Mouse (Mus musculus) urinary bladder, postnatal 36 days (tissue): Measurements from ENCODE around the gene Hjurp.

Experiments
- DNase-seq, 2 experiments: peaks; one replicate each; pipeline ENCODE4 v3.0.0; 2022; ENCODE audit warnings: low spot score in 2 of 2, mixed read lengths in 1 of 2

The Hjurp gene

DNA sequence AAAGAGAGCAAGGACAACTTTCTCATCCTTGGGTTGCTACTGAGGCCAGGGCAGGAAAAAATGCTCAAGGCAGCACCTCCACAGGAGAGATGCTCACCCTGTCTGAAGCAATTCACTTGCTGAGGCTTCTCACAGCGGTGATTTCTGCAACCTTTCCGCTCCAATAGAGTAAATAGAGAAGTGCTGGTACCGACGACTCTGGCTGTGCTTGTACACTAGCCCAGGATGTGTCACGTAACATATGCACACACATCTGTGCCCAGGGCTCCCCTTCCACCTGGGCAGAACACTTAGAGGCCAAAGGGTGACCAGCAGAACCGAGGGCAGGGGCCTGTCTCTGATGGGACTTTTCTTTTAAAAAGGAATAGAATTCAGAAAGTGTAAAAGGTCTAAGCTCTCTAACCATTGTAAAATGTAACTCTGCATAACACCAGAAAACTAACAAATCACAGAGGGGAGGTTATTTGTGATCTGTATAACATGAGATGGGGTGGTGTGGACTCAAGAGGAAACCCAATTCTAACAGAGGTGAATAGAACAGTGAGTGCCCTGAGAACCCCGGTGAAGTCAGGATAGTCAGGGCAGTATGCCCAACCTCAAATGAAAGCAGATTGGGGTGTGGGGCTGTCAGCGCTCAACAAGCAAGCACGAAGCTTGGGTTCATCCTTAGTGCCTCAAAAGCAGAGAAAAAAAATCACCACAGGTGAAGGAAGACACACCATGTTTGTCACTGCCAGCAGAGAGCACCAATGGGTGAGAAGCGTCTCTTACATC is 16.6 kb downstream of the Hjurp start:
- no peak for DNase-seq

DNA sequence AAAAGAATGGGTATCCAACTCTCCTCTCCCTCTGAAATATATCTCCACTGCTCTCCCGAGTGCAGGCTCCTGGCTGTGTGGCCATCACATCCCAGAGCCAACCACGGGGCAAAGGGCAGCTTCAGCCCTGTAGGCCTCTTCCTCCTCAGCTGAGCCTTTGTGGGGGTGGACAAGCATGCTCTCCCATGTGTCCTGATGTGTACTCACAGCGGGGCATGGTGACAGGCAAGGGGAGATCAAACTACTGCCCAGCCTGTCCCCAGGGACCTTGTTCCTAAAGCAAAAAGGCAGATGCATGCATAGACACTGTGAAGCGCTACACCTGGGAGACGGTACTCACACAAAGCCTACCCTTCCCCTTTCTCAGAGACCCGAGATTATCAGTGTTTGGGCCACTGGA is 17.3 kb downstream of the Hjurp start:
- no peak for DNase-seq

DNA sequence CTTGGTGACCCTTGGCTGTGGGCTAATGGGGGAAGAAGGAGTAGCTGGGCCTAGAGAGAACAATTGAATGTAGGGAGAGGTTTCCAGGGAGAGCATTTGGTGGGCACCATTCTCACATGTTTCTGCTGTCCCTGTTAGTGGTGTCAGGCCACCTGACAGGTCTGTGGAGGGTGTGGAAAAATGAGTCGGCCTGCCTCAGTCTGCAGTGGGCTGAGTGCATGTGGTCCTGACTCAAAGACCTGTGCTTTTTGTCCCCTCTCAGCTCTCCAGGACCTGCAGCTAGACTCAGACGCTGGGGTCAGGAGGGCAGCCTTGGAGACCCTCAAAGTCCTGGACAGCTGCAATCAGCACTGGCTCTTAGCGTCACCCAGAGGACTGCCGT is 17.8 kb downstream of the Hjurp start:
- no peak for DNase-seq

DNA sequence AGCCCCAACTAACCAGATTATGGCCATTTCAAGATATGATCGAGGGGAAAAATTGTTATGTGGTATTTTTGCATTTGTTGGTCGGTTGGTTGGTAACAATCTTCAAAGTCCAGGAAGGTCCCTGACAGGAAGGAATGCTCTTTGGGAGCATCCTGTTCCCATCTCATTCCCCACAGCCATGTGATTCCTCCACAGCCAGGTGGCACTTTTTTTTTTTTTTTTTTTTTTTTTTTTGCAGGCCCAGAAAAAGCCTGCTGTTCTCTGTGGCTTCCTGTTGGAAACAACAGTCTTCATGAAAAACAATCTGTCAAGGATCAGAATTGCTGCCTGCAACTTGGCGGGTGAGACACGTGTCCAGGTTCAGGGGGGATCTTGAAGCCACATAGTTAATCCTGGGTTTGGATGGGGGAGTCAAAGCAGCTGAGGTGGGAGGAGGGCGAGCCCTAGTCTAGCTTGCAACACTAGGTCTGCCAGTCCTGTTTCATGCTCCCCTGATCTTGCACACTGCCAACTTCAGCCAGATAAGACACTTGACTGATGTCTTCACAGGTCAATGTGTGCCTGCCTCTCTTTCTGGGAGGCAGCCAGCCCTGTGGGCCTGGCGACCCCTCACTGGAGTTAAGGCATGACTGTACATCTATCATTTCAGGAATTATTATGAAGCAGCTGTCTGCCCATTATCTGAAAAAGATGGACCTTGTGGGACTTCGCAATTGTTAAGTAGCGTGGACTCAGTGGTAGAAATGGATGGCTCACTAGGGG is 18.4 kb downstream of the Hjurp start:
- peak; percentile 84 to 85 for DNase-seq

DNA sequence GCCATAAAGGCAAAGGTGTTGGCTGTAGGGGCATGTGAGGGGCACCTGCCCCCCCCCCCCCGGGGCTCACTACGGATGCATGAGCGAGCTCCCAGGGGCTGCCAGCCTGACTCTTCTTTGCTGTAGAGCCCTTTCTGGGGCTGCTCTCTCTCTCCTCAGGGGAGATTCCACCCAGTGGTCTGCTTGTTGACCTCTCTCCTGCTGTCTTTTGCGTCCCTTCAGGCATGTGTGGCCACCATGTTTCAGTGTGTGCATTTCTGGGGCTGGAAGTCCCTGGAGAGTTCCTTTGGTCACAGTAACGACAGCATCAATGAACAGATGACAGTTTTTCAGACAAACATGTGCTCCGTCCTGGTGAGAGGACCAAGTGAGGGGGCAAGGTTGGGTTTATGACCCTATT is 19.1 kb downstream of the Hjurp start:
- no peak for DNase-seq

DNA sequence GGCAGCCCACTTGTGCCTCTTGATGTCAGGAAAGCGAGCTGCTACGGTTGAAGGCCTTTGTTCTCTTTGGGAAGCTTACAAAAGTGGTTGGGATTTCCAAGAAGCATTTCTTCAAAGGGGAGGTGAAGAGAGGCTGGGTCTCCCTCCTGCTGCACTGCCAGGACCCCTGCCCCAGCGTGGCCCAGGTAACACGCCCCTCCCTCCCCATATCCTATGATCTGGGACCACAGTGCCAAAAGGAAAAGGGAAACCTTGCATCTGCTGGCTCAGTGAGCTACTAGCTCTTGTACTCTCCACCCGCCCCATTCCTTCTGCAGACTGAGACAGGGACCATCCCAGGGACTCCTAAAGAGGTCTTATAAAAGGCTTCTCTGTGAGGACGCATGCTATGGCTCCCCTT is 19.8 kb downstream of the Hjurp start:
- DNase-seq: no peak

DNA sequence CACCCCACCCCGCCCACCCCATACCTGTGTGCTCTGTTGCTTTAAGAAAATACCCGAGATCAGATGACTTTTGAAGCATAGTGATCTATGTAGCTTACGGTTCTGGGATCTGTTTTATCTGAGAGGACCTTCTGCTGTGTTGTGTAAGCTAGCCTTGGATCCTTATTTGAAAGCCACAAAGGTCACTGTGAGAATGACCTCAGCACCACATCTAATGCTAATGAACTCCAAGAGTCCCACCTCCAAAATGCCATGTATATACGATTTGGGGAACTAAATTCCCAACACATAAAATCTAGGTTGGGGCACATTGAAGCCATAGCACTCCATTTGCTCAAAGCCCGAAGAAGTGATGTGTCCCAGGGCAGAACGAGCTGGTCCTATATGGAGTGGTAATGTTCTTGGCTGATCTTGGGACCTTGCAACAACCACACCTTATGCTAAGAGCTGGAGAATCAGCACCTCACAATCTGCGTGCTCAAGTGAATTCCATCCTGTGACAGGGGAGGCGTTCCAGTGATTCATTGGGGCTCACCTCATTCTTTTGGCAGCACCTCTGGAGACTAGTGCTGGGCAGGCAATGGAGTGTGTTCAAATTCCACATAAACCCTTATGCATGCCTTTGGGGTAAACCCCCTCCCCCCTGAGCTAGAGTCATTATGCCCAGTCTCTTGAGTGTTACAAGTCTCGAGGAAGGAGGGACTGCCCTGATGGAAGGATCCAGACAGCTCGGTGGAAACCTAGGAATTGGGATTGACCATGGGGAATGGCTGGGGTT is 20.4 kb downstream of the Hjurp start:
- no peak for DNase-seq

DNA sequence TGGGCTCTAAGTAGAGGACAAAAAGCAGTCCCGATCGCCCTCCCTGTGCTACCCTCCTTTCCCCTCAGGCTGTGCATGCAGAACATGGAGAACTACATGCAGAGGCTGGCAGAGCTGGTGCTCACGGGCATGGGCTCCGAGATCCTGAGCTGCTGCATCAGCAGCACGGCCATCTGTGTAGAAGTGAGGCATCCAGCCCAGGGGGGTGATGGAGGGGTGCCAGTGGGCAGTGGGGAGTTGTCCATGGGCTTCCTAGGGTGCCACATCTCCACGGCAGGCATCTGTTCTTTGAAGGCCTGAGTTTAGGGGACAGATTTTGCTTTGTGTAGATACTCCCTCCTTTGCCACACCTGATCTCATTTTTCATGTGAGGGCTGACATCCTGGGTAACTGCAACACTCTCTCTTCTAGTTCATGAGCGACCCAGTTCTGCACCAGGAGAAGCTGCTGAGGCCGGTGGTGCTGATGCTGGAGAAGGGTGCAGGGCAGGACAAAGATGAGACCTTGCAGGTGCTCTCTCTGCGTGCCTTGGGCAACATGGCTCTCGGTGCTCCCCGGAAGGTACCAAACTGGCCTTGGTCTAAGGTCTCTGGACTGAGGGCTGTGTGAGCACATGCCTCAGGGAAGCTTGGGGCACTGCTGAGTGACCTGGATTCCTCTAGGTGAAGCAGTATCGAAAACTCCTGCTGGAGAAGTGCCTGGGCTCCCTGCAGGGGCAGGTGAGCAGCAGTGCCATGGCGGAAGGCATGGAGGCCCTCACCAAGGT is 21.3 kb downstream of the Hjurp start:
- DNase-seq: no peak

DNA sequence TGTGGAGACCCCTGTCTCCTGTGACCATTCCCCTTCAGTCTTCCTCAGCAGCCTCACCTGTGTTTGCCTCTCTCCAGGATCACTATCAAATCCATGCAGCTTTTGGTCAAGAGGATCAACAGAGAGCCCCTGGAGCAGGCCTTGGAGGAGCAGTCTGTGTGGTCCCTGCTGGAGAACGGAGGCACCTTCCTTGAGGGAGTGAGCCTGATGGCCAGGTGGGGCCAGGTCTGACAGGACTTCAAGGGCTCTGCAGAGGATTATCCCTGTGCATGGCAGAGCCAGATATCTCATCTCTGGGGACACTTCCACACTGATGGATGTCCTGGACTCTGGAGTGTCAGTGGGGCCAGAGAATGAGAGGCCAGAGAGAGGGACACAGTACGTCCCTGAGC is 22.0 kb downstream of the Hjurp start:
- DNase-seq: no peak

DNA sequence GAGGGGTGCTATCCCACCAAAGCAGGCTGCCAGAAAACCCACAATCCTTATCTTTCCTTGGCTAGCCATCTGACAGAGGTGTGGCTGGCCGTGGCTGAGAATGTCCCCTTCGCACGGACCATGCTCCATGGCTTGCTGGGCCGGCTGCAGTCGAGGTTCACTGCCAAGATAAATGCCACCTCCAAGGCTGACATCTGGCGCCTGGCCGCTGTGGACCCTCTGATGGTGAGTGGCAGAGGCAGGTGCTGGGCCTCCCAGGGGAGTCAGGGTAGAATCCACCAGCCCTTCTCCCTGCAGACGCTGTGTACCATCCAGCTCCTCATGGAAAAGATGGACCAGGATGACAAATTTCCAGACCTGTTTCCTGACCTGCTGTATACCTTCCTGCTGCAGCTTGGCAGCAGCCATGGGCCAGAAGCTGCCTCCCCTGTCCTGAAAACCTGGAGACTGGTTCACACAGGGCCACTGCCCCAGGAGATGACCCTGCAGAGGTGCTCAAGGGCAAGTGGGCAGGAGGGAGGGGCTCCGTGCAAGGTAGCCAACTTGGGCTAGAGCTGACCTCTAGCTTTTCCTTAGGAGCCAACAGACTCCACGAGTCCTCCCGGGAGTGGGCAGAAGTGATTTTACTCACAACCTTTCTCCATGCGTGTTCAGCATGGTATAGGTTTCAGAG is 22.5 kb downstream of the Hjurp start:
- DNase-seq: no peak

DNA sequence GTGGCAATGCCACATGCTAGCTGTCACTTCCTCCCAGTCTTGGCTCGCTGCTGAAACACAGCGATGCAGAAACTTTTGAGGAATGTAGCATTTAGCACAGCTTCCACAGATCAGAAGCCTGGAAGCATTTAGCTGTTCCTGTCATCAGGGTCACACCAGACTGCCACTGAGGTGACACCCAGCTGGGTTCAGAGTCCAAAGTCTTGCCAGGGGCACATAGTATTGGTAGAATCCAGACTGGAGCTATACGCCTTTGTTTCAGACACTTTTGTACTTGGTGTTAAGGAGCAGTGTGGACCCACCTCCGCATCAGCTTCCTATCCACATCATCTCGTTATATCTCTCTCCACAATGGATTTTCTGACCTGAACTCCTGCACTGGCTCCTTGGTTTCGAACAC is 23.9 kb downstream of the Hjurp start:
- no peak for DNase-seq

DNA sequence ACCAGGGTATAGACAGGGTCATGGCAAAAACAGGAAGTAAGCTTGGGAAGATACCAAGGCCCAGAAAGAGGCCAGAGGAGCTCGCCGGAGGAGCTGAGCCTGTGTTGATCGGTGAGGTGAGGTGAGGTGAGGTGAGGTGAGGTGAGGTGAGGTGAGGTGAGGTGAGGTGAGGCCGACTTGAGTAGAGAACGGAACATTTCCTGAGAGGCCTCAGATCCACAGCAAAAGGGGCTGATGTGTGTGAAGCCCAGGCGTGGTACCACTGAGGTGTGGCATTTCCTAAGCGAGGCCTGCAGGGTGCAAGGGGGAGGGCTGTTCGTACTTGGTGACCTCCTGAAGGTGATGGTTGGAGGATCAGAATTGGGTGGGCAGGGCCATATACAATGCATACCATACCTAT is 24.3 kb downstream of the Hjurp start:
- no peak for DNase-seq

DNA sequence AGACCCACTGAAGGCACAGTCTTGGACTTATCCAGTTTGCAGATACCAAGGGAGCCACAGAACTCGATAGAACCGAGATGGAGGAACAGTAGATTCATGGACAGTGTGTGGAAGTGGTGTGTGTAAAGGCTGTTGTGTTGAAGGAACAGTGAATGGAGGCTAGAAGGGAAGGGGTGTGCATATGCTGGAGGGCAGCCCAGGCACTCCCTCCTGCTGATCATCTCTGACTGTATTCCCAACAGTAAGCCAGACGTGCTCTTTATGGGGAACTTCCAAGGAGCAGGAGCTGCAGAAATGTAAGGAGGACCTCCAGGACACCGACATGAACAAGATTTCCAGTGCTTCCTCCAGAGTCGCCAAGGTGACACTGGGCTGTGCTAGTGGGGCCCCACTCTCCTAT is 27.4 kb downstream of the Hjurp start:
- DNase-seq: no peak

DNA sequence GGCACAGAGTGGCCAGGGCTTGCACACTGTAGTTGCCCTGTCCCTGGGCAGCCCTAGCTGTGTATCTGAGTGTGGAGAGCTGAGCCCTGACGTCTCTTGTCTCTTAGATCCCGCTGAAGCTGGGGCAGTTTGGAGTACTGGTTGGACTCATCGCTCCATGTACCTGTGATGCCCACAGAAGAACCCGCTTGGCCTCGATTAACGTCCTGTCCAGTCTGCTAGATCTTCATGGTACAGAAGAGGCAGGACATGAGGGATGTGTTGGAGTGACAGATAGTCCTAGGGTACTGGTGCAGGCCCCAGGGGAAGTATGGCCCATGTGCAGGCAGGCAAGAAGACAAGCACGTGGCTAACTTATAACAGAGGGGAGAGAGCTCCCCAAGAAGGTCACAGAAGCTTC is 27.8 kb downstream of the Hjurp start:
- no peak for DNase-seq

DNA sequence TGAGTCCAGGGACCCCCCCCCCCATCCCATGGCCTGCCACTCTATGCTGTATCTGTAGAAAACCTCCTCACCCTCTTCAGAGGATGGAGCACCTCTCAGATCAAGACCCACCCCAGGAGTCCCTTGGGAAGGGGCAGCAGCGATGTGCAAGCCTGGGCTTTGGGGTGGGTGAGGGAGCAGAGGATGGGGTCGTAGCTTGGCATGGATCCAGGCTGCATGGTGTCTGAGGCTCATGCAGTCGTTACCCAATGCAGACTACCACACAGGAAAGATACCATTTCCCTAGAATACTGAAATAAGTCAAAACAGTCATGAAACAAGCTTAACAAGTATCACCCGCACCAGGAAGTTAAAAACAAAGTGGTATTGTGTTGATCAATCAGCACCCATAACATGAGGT is 28.8 kb downstream of the Hjurp start:
- DNase-seq: no peak

DNA sequence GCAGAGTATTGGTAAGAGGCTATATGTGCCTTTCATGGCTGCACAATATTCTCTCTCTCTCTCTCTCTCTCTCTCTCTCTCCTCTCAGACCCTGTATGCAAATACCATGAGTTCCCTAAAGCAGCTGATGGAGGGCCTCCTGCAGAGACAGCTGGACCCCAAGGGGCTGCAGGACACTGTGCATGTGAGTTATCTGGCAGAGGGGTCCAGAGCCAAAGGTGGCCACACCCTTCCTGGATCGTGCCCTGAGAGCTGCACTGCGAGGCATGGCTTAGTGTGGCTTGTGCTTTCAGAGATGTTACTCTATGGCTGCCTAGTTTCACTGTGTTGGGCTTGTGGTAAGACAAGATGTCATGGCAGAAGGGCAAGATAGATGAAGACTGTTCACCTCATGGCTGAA is 29.8 kb downstream of the Hjurp start:
- no peak for DNase-seq

DNA sequence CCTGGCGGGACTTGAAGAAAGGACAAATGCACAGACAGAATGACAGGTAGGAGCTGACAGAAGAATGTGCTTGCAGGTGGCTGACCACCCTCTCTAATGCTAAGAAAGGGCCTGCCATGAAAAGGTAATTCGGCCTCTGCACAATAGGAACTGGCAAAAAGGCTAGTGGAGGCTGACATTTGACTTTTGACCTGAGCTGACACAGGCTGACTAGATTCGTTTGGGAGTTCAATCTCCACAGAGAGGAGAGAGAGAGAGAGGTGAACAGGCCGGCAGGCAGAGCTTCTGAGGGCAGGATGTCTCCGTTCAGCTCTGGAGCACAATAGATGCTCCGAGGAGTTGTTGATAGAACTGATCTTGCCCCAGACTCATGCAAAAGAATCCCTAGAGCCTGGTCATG is 31.0 kb downstream of the Hjurp start:
- DNase-seq: no peak

DNA sequence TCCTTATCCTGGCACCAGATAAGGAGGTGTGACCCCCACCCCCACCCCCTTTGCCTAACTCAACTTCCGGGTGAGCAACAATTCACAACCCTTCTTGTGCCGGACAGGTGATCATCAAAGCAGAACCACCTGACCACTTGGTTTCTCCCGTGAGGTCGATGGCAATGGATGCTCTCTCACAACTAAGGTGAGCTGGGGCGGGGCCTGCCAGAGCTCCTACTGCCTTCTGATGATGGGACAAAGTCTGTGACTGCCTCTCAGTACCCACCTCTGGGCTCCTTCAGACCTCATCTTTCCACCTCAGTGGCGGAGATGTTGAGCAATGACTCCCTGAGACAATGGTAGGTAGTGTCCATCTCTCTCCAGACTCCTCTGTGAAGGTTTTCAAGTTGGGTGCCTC is 31.6 kb downstream of the Hjurp start:
- DNase-seq: no peak

DNA sequence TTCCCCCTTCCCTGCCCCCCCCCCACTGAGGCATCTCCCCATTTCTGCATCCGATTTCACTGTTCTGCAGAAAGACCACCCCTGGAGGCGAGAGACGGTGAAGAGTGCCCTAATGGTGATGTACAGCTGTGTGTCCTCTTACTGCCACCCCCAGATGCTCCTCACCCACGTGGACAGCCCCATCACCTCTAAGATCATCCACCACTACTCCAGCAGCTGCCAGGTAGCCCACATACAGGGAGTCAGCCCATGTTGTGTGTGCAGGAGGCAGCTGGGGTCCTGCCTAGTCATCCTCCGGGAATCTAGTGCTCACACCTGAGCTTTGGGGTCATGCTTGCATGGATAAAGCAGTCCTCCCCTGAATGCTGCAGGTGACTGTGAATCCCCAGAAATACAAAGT is 33.6 kb downstream of the Hjurp start:
- no peak for DNase-seq

DNA sequence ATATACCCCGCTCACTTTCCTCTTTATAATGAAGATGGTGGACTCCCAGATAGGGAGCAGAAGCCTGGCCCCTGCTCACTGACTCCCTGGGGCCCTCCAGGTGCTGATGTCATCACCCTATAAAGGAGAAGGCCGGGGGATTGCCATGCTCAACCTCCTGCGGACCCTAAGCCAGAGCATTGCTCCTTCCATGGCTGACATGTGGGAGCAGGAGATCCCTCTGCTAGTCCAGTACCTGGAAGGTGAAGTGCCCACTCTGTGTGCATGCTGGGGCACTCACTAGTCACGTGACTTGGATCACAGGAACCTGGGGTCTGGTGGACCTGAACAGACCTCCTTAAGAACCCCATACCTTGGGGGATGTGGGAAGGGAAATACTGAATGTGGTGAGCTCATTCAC is 36.9 kb downstream of the Hjurp start:
- no peak for DNase-seq

DNA sequence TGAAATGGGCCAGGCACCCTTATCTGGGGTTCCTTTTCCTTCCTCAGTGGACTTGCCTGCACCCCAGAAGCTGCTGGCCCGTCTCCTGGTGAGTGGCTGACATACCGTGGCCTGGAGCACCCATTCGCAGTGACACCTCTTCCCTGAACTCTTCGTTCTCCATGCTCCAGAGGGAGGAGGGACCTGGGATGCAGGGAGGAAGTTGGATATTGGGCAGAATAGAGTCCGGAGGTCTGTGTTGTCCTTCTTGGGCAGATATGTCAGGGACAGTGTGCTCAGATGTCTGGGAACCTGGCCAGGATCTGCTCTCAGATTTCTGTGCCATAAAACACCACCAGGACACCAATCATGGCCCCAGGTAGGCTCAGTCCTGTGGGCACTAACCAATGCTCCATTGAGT is 37.4 kb downstream of the Hjurp start:
- no peak for DNase-seq
